Mouse (Mus musculus) liver, adult 2 months (tissue): ENCODE results near the gene Sec11a. TPM values are rescaled to one million over a fixed set of nuclear protein-coding genes. Genes with fewer than 3 reads are reported as not detected.

Experiments
- DNase-seq: peaks from one replicate; pipeline ENCODE4 v3.0.0-alpha.2; 2011; ENCODE audit warnings: low read depth, low spot score; ENCODE audit errors: extremely low read depth
- H3K27ac ChIP-seq: fragments of 200-500 bp; replicated peaks from 2 replicates; pipeline ENCODE4 v1.5.1; 2012; ENCODE audit warnings: low read depth, mild to moderate bottlenecking, control low read depth, inconsistent platforms, low read length; ENCODE audit not compliant: insufficient read depth
- H3K27me3 ChIP-seq: fragments of 200-500 bp; 2 replicates; pipeline ENCODE4 v1.6.1; 2012; ENCODE audit warnings: mild to moderate bottlenecking, moderate library complexity, low read length, inconsistent platforms; ENCODE audit not compliant: control insufficient read depth, insufficient read depth
- H3K36me3 ChIP-seq: fragments of 200-500 bp; 2 replicates; pipeline ENCODE4 v1.6.1; 2012; ENCODE audit warnings: low read length, inconsistent platforms; ENCODE audit not compliant: control insufficient read depth, insufficient read depth
- H3K4me1 ChIP-seq: fragments of 200-500 bp; 2 replicates; pipeline ENCODE4 v1.6.1; 2011; ENCODE audit warnings: low read length; ENCODE audit not compliant: control insufficient read depth, insufficient read depth
- H3K4me3 ChIP-seq: fragments of 200-500 bp; 2 replicates; pipeline ENCODE4 v1.5.1; 2011; ENCODE audit warnings: low read depth, mild to moderate bottlenecking, control low read depth, low read length, moderate library complexity; ENCODE audit not compliant: insufficient read depth
- H3K79me2 ChIP-seq: fragments of 200-500 bp; 2 replicates; pipeline ENCODE4 v1.6.1; 2012; ENCODE audit warnings: inconsistent platforms, mild to moderate bottlenecking, low read length, moderate library complexity; ENCODE audit not compliant: control insufficient read depth, insufficient read depth
- H3K9ac ChIP-seq: fragments of 200-500 bp; 2 replicates; pipeline ENCODE4 v1.6.1; 2012; ENCODE audit warnings: low read depth, mild to moderate bottlenecking, control low read depth, inconsistent platforms, low read length
- CTCF ChIP-seq: fragments of 200-500 bp; IDR thresholded peaks from 2 replicates; pipeline ENCODE4 v1.5.1; 2011; ENCODE audit warnings: low read depth, low read length, control low read depth
- POLR2A ChIP-seq: fragments of 200-500 bp; IDR thresholded peaks from 2 replicates; pipeline ENCODE4 v1.6.1; 2011; ENCODE audit warnings: low read length, control low read depth; ENCODE audit not compliant: insufficient read depth; ENCODE audit errors: extremely low read depth
- WGBS: fragments of 180-500 bp; shearing (Covaris S2); methylation state at CpG from one replicate; pipeline ENCODE4 v1.1.7; 2018; 5-methylcytosine and 5-hydroxymethylcytosine counted together
- polyA plus RNA-seq: library from polyadenylated mRNA; depleted of rRNA; stranded (reverse); fragments of >200 nt; gene quantifications from 2 replicates; pipeline ENCODE4 v1.2.3, GENCODE M21; 2012
- total RNA-seq: library from RNA; depleted of rRNA; stranded (reverse); fragments of >200 nt; gene quantifications from 2 replicates; pipeline ENCODE4 v1.2.3, GENCODE M21; 2014

Sec11a gene
- total and polyA plus RNA-seq, 2 experiments = 64.6 to 103 TPM

DNA sequence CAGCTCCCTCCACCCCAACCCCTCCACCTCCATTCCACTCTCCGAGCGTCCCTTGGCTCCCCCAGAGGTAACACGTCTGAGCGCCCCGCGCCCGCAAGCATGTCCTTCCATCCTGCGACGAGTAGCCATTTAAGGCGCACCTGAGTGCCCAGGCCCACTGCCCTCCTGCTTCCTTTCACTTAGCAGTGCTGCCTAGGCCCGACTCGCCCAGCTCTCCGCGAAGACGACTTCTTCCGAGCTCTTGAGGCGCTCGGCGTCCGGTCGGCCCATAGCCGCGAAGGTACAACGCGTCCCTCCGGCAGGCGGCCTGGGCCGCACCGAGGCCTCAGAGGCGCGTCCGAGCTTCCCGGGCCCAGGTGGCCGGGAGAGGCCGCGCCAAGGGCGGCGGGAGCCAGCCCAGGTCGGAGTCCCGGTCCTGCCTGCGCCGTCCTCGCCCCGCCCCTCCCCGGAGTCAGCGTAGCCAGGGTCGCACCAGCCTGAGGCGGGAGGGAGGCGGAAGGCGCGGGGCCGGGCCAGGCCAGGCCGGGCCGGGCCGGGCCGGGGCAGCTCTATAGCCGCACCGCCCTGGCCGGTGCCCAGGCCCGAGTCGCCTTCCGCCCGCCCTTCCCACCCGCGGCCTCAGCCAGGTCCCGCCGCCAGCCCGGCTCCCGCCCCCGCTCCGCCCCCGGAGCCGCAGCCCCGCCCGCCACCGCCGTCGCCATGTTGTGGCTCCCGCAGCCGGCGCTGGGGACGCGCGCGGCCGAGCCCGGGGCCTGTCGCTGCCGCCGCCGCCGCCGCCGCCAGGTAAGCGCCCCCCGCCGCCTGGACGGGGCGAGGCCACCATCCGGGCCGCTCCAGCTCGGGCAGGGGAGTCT lies 45.6 kb upstream of the Sec11a start, which contains the start of gene Zfp592:
Gene Zfp592 (plus strand): TSS at position 702 of the 854 bp plus-strand sequence.
- WGBS = under 1% methylated on average over 87 of the region's 102 CpGs
- DNase-seq = peak; percentile 73

DNA sequence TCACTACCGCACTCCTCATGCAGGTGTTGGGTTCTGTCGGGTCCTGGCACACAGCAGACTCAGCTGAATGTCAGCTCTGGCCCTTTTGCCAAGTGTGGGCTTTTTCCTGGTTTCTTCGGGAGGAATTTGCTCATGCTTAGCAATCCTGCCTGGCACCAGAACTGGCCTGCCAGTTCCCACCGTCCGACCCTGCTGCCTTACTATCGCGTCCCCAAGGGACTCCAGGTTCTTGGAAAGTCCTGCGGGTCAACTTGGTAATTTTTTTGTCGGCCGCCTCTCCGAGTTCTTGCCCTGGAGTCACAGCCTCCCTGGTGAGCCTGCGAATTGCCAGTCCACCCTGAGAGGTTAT lies 45.0 kb upstream of the Sec11a start:
- Histone ChIP-seq H3K9ac (peak overlapping the region; percentile 92), H3K4me3 (peak overlapping the region; percentile 87), H3K36me3 (no peaks in the 10 kb centered on the region), H3K79me2 (peaks cover 22% of the 10 kb centered on the region), H3K27me3 (no peaks in the 10 kb centered on the region), H3K27ac (peak overlapping the region; percentile 96), H3K4me1 (peaks cover 23% of the 10 kb centered on the region)
- TF ChIP-seq CTCF = no peak
- no peak for TF ChIP-seq POLR2A
- peak; percentile 55 for DNase-seq
- under 1% methylated on average over 12 of the region's 12 CpGs for WGBS

More for the DNA sequence above, 45.6 kb upstream of the Sec11a start, which contains the start of gene Zfp592:
- Histone ChIP-seq H3K36me3 (no peaks in the 10 kb centered on the region), H3K4me3 (peak within 1 kb of the TSS; percentile 92), H3K79me2 (peaks cover 25% of the 10 kb centered on the region), H3K27me3 (no peaks in the 10 kb centered on the region), H3K27ac (peak within 1 kb of the TSS; percentile 96), H3K9ac (peak within 1 kb of the TSS; percentile 98), H3K4me1 (peaks cover 20% of the 10 kb centered on the region)
- TF ChIP-seq POLR2A (peak; percentile 45; the same call in 1 of the 2 replicates), CTCF (no peak)

DNA sequence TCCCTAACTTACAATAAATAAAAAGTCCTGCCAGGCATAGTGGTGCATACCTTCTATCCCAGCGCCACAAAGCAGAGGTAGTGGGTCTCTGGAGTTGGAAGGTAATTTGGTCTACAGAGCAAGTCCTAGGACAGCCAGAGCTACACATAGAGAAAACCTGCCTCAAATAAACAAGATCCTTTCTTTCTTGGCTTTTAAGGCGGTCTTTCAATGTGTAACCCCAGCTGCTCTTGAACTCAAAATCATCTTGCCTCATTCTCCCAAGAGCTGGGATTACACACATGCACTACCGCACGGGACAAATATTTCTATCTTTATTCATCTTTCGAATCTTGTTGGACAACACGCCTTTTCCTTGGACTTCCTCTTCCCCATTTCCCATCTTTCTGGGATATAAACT lies 44.5 kb upstream of the Sec11a start:
- TF ChIP-seq POLR2A = no peak
- TF ChIP-seq CTCF = no peak
- peaks cover 22% of the 10 kb centered on the region for H3K79me2 ChIP-seq
- peak; percentile 24 for DNase-seq
- H3K27ac ChIP-seq = 0 out of 2 replicates have a peak overlapping the region, but pooled peaks have one; percentile 8
- H3K9ac ChIP-seq = no peak overlapping the region
- peak overlapping the region; percentile 87; the same call in 1 of the 2 replicates for H3K4me3 ChIP-seq
- H3K27me3 ChIP-seq = no peaks in the 10 kb centered on the region
- peaks cover 23% of the 10 kb centered on the region for H3K4me1 ChIP-seq
- H3K36me3 ChIP-seq = no peaks in the 10 kb centered on the region
- WGBS = 43% methylated on average over 6 of the region's 6 CpGs

DNA sequence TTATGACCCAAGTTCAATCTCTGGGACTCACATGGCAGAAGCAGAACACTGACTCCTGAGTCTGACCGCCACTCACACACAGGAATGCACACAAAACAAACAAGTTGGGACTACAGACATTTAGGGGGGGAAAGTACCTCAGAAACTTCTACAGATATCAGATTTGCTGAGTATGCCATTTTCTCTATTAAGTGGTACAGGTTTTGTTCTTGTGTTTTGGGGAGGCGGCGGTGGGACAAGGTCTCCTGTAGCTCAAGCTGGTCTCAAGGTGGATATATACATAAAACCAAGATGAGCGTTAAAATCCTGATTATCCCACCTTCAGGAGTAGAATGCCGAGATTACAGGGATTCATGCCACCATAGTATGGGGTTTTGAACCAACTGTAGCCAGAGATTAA lies 44.0 kb upstream of the Sec11a start:
- no peak overlapping the region for H3K27ac ChIP-seq
- no peak overlapping the region for H3K4me3 ChIP-seq
- no peak overlapping the region for H3K9ac ChIP-seq
- no peaks in the 10 kb centered on the region for H3K36me3 ChIP-seq
- no peak for TF ChIP-seq CTCF
- no peak for TF ChIP-seq POLR2A
- H3K79me2 ChIP-seq = peaks cover 22% of the 10 kb centered on the region
- no peaks in the 10 kb centered on the region for H3K27me3 ChIP-seq
- peaks cover 23% of the 10 kb centered on the region for H3K4me1 ChIP-seq
- WGBS = 85% methylated on average over 5 of the region's 5 CpGs
- DNase-seq = peak; percentile 48

DNA sequence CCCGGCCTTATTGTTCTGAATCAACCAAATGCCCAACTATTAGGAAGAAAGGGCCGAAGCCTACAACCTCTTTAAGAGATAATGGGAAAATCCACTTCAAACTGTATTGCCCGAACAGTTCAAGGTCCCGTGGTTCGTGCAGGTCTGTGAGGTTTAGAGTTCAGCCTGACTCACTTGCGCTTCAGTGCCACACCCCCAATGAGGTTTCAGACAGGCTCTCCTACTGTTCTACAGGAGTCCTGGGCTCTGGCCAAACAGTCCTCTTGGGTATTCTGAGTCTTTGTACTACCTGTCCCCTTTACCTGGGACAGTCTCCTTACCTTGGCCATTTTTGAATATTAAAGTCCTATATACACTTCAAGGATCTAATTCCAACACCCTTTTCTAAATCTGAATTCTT lies 42.7 kb upstream of the Sec11a start:
- H3K36me3 ChIP-seq = no peaks in the 10 kb centered on the region
- no peaks in the 10 kb centered on the region for H3K27me3 ChIP-seq
- peak; percentile 82 for DNase-seq
- no peak overlapping the region for H3K9ac ChIP-seq
- H3K4me1 ChIP-seq = peaks cover 18% of the 10 kb centered on the region
- WGBS = 39% methylated on average over 6 of the region's 6 CpGs
- TF ChIP-seq POLR2A (no peak), CTCF (no peak)
- peaks cover 13% of the 10 kb centered on the region; the same call in 1 of the 2 replicates for H3K79me2 ChIP-seq
- no peak overlapping the region for H3K4me3 ChIP-seq
- no peak overlapping the region for H3K27ac ChIP-seq
